Mouse (Mus musculus) embryonic facial prominence, embryonic 12.5 days (tissue): ENCODE measurements around the gene Echs1. TPM values are rescaled to one million over a fixed set of nuclear protein-coding genes. Genes with fewer than 3 reads are reported as not detected.
A peak's percentile ranks its signal among the peaks of the same experiment; 100 is the strongest.

Experiments used
- ATAC-seq: fragments of 200-750 bp; cut with Nextera tagmentation; 2 replicates; pipeline ENCODE4 v1.8.0; 2017; ENCODE audit not compliant: insufficient number of reproducible peaks, insufficient read depth, low FRiP score, low TSS enrichment
- H3K27ac ChIP-seq: fragments of 300-500 bp; sonication (generic); 2 replicates; pipeline ENCODE4 v1.5.1; 2016; ENCODE audit warnings: mild to moderate bottlenecking
- H3K27me3 ChIP-seq: fragments of 300-500 bp; sonication (generic); 2 replicates; pipeline ENCODE4 v1.6.1; 2016; ENCODE audit warnings: mild to moderate bottlenecking, moderate library complexity
- H3K36me3 ChIP-seq: fragments of 300-500 bp; sonication (generic); 2 replicates; pipeline ENCODE4 v1.6.1; 2016; ENCODE audit warnings: mild to moderate bottlenecking
- H3K4me1 ChIP-seq: fragments of 300-500 bp; sonication (generic); 2 replicates; pipeline ENCODE4 v1.6.1; 2016
- H3K4me2 ChIP-seq: fragments of 300-500 bp; sonication (generic); replicated peaks from 2 replicates; pipeline ENCODE4 v1.6.1; 2016; ENCODE audit warnings: mild to moderate bottlenecking, moderate library complexity
- H3K4me3 ChIP-seq: fragments of 300-500 bp; sonication (generic); 2 replicates; pipeline ENCODE4 v1.5.1; 2016; ENCODE audit warnings: mild to moderate bottlenecking
- H3K9ac ChIP-seq: fragments of 300-500 bp; sonication (generic); 2 replicates; pipeline ENCODE4 v1.6.1; 2016; ENCODE audit warnings: mild to moderate bottlenecking, moderate library complexity
- H3K9me3 ChIP-seq: fragments of 300-500 bp; sonication (generic); 2 replicates; pipeline ENCODE4 v1.6.1; 2016; ENCODE audit warnings: mild to moderate bottlenecking, moderate library complexity
- WGBS: fragments of 180-500 bp; shearing (Covaris S2); methylation state at CpG from one replicate; pipeline ENCODE4 v1.1.7; 2016; 5-methylcytosine and 5-hydroxymethylcytosine counted together
- polyA plus RNA-seq: library from polyadenylated mRNA; unstranded; fragments of >200 nt; fragmentation: Nextera tagmentation; extraction: Ambion mirVana; gene quantifications from 2 replicates; pipeline ENCODE4 v1.2.1, GENCODE M21; 2016

Gene Echs1
- 172 and 173 TPM in 2 replicates for polyA plus RNA-seq

DNA sequence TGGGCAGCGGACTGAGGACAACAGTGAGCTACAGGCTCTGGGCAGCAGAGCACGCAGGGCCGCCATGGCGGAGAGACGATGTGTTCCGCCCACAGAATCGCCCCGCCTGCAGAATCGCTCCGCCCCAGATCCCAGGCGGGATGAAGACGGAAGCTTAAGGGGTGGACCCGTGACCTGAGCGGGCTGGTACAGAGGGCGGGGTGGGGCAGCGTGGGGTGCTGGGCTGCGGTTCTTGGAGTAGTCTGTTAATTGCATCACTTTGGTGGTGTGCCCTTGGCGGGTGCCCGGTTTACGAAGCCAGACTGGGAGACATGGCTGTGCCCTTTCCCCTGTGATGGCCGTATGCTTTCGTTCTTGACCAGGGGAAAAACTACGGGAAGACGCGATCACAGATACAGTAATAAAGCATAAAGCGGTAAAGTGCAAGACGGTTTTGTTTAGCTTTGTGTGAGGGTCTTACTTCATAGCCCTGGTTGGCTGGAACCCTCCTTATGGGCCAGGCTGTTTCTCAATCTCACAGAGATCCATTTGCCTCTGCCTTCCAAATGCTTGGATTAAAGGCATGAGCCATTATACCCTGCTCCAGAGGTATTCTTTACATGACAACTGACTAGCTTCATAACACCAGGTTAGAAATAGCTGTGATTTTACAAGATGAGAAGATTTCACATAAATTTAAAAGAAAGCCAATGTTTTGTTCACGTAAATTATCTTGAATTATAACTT is at the start of gene Echs1:
Echs1 (minus strand) TSS at position 148 of the 726 bp plus-strand sequence.
- Histone ChIP-seq H3K27me3 (no peaks in the 10 kb centered on the region), H3K36me3 (peaks cover 14% of the 10 kb centered on the region), H3K4me1 (peaks cover 4% of the 10 kb centered on the region; the same call in 1 of the 2 replicates), H3K4me2 (peak within 1 kb of the TSS; percentile 65), H3K9ac (peak within 1 kb of the TSS; percentile 73), H3K9me3 (no peaks in the 10 kb centered on the region), H3K4me3 (peak within 1 kb of the TSS; percentile 74), H3K27ac (peak within 1 kb of the TSS; percentile 72)
- peak; percentile 87 for ATAC-seq
- WGBS, result 4% methylated on average over 28 of the region's 28 CpGs

GRCm38 (mm10) chr7:140164664-140165063 is 48.4 kb upstream of the Echs1 start, which contains the start of gene Olfr522:
TSS of gene Olfr522 (minus strand) at chr7:140164764.
- Histone ChIP-seq H3K36me3 (no peaks in the 10 kb centered on the region), H3K4me3 (no peak within 1 kb of the TSS), H3K4me2 (no peak within 1 kb of the TSS), H3K9ac (no peak within 1 kb of the TSS), H3K9me3 (no peaks in the 10 kb centered on the region), H3K27ac (no peak within 1 kb of the TSS), H3K4me1 (no peaks in the 10 kb centered on the region), H3K27me3 (no peaks in the 10 kb centered on the region)
- ATAC-seq, result no peak
- WGBS, result 78% methylated on average over 7 of the region's 7 CpGs

GRCm38 (mm10) chr7:140160363-140160762 is 44.1 kb upstream of the Echs1 start:
- Histone ChIP-seq H3K27me3 (peaks cover under 1% of the 10 kb centered on the region), H3K9me3 (no peaks in the 10 kb centered on the region), H3K9ac (no peak overlapping the region), H3K27ac (no peak overlapping the region), H3K4me1 (no peaks in the 10 kb centered on the region), H3K4me2 (no peak overlapping the region), H3K36me3 (no peaks in the 10 kb centered on the region), H3K4me3 (no peak overlapping the region)
- ATAC-seq, result no peak
- 78% methylated on average over 3 of the region's 3 CpGs for WGBS

GRCm38 (mm10) chr7:140154218-140154927 is 38.1 kb upstream of the Echs1 start, which contains the start of gene Sprn:
TSS of gene Sprn (minus strand) at chr7:140154877.
- Histone ChIP-seq H3K27ac (no peak within 1 kb of the TSS), H3K9me3 (no peaks in the 10 kb centered on the region), H3K36me3 (0 out of 2 replicates have a peak, but pooled peaks cover 4% of the 10 kb centered on the region), H3K4me3 (peak within 1 kb of the TSS; percentile 32), H3K4me1 (peaks cover 11% of the 10 kb centered on the region), H3K9ac (peak within 1 kb of the TSS; percentile 42), H3K4me2 (peak within 1 kb of the TSS; percentile 57), H3K27me3 (peaks cover 33% of the 10 kb centered on the region)
- ATAC-seq, result no peak
- WGBS, result 1% methylated on average over 27 of the region's 28 CpGs

DNA sequence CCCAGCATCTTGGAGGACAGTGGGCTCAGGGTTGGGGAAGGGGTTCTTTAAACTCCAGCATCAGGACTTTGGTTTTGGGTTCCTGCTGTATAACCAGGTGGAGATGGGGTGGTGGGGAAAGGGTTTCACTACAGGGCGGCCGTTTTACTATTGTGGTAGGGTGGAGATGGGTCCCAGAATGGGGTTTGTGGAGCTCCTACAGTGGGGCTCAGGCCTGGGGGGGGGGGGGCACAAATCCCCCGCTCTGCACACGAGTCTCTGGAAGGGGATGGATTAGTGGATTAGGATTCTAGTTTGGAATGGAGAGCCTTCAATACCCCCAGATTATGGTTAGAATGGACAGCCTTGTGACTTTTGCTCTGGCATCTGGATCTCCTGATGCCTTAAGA is 37.5 kb upstream of the Echs1 start:
- Histone ChIP-seq H3K27me3 (peaks cover 33% of the 10 kb centered on the region), H3K36me3 (0 out of 2 replicates have a peak, but pooled peaks cover 4% of the 10 kb centered on the region), H3K27ac (no peak overlapping the region), H3K4me2 (peak overlapping the region; percentile 57), H3K9me3 (no peaks in the 10 kb centered on the region), H3K4me1 (peaks cover 11% of the 10 kb centered on the region), H3K9ac (no peak overlapping the region), H3K4me3 (peak overlapping the region; percentile 32)
- ATAC-seq, result 0 out of 2 replicates have a peak, but pooled peaks have one; percentile 52
- WGBS, result 25% methylated on average over 4 of the region's 4 CpGs

DNA sequence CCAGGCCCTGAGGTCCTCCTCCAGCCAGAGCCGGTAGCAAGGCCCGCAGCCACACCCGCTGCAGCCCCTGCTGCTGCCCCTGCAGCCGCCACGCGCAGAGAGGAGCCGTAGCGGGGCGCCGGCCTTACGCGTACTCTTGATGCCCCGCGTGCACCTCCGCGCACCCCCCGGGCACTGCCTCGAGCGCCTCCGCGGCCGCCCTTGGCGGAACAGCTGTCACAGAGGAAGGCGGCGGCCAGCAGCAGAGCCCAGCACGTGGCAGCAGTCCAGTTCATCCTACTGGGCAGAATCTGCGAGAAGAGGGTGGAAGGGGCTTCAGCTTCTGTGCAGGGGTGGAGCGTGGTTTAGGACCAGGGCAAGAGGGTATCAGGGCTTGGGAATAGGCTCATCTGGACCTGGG is 37.1 kb upstream of the Echs1 start:
- ATAC-seq, result no peak
- 0 out of 2 replicates have a peak, but pooled peaks cover 4% of the 10 kb centered on the region for H3K36me3 ChIP-seq
- no peak overlapping the region for H3K27ac ChIP-seq
- H3K9ac ChIP-seq, result peak overlapping the region; percentile 35
- H3K27me3 ChIP-seq, result peaks cover 33% of the 10 kb centered on the region
- 3% methylated on average over 28 of the region's 28 CpGs for WGBS
- H3K4me2 ChIP-seq, result peak overlapping the region; percentile 49
- H3K4me3 ChIP-seq, result peak overlapping the region; percentile 26
- no peaks in the 10 kb centered on the region for H3K9me3 ChIP-seq
- H3K4me1 ChIP-seq, result peaks cover 11% of the 10 kb centered on the region

DNA sequence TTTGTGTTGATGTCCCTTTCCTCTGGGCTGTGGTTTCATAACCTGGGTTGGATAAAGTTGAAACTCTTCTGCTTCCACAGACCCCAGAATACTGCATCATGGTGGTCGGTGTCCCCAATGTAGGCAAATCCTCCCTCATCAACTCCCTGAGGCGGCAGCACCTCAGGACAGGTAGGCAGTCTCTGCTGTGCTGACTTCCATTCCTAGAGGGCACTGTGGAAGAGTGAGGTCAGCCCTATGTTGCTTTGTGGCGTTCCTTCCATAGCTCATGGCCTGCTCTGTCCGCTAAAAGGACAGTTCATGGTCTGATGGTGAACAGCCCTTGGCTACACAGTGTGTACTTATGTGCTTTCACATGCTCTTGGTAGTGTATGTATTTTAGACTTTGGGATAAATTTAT is 28.3 kb upstream of the Echs1 start:
- Histone ChIP-seq H3K27ac (no peak overlapping the region), H3K4me3 (no peak overlapping the region), H3K27me3 (no peaks in the 10 kb centered on the region), H3K36me3 (0 out of 2 replicates have a peak, but pooled peaks cover 4% of the 10 kb centered on the region), H3K4me1 (no peaks in the 10 kb centered on the region), H3K9ac (no peak overlapping the region), H3K9me3 (no peaks in the 10 kb centered on the region), H3K4me2 (no peak overlapping the region)
- ATAC-seq, result no peak
- WGBS, result 80% methylated on average over 4 of the region's 4 CpGs

DNA sequence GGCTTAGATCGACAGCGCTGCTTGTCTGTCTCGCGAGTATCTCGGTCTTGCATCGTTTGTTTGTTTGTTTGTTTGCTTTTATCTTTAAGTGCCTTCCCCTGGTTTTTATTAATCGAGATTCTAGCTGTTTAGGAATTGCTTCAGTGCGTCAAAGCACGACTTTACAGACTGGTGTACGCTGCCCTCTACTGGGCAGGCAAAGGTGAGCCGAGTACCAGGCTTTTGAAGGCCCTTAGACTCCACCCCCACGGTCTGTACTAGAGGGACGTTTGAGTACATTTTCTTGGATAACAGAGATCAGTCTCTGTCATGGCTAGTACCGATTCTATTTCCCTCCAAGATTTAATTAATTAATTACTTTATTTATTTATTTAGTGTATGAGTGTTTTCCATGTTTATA is 25.1 kb upstream of the Echs1 start:
- H3K27me3 ChIP-seq, result no peaks in the 10 kb centered on the region
- no peak for ATAC-seq
- WGBS, result 5% methylated on average over 14 of the region's 14 CpGs
- H3K9ac ChIP-seq, result no peak overlapping the region
- no peak overlapping the region for H3K4me3 ChIP-seq
- no peaks in the 10 kb centered on the region for H3K9me3 ChIP-seq
- no peak overlapping the region for H3K27ac ChIP-seq
- no peaks in the 10 kb centered on the region for H3K36me3 ChIP-seq
- H3K4me2 ChIP-seq, result no peak overlapping the region
- peaks cover 5% of the 10 kb centered on the region; the same call in 1 of the 2 replicates for H3K4me1 ChIP-seq

DNA sequence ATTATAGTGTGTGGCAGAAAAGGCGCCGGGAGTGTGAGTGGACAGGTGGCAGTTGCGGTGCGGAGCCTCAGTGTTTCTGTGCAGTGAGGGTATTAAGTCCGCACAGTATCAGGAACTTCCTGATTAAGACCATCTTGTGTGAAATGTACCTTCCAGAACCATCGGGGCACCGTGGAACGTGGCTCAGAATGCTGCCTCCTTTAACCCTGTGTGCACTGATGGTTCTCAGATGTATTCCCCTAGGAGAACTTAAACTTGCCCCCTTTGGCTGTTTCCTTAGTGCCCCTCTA is 21.7 kb upstream of the Echs1 start:
- under 1% methylated on average over 8 of the region's 8 CpGs for WGBS
- peaks cover 5% of the 10 kb centered on the region; the same call in 1 of the 2 replicates for H3K4me1 ChIP-seq
- H3K9me3 ChIP-seq, result no peaks in the 10 kb centered on the region
- H3K4me3 ChIP-seq, result peak overlapping the region; percentile 83
- H3K27ac ChIP-seq, result peak overlapping the region; percentile 52; the same call in 1 of the 2 replicates
- H3K36me3 ChIP-seq, result no peaks in the 10 kb centered on the region
- no peaks in the 10 kb centered on the region for H3K27me3 ChIP-seq
- ATAC-seq, result no peak
- peak overlapping the region; percentile 89 for H3K9ac ChIP-seq
- peak overlapping the region; percentile 83 for H3K4me2 ChIP-seq

- H3K4me3 ChIP-seq, result peak within 1 kb of the TSS; percentile 83
- H3K27me3 ChIP-seq, result no peaks in the 10 kb centered on the region
- H3K9me3 ChIP-seq, result no peaks in the 10 kb centered on the region
- ATAC-seq, result peak; percentile 97
- H3K9ac ChIP-seq, result peak within 1 kb of the TSS; percentile 89
- peak within 1 kb of the TSS; percentile 83 for H3K4me2 ChIP-seq
- WGBS, result 2% methylated on average over 39 of the region's 39 CpGs
- H3K36me3 ChIP-seq, result no peaks in the 10 kb centered on the region
- H3K4me1 ChIP-seq, result peaks cover 5% of the 10 kb centered on the region; the same call in 1 of the 2 replicates
- peak within 1 kb of the TSS; percentile 52; the same call in 1 of the 2 replicates for H3K27ac ChIP-seq
Measured at GRCm38 (mm10) chr7:140137135-140138020, 21.1 kb upstream of the Echs1 start, which contains the start of gene Mtg1. TSS of gene Mtg1 (plus strand) at chr7:140137564.
